Mouse (Mus musculus): ENCODE measurements around the gene Zfp184. TPM values are rescaled to one million over a fixed set of nuclear protein-coding genes. Genes with fewer than 3 reads are reported as not detected.
"Not testable (repeated sequence)": the region's sequence is repeated elsewhere in the genome, so short reads cannot be mapped to it uniquely, and the experiment has no call there.

The Zfp184 gene
- 26.7 and 27.9 TPM in 2 replicates for polyA plus RNA-seq (2014; fragmentation: Nextera tagmentation; extraction: Ambion mirVana)

DNA sequence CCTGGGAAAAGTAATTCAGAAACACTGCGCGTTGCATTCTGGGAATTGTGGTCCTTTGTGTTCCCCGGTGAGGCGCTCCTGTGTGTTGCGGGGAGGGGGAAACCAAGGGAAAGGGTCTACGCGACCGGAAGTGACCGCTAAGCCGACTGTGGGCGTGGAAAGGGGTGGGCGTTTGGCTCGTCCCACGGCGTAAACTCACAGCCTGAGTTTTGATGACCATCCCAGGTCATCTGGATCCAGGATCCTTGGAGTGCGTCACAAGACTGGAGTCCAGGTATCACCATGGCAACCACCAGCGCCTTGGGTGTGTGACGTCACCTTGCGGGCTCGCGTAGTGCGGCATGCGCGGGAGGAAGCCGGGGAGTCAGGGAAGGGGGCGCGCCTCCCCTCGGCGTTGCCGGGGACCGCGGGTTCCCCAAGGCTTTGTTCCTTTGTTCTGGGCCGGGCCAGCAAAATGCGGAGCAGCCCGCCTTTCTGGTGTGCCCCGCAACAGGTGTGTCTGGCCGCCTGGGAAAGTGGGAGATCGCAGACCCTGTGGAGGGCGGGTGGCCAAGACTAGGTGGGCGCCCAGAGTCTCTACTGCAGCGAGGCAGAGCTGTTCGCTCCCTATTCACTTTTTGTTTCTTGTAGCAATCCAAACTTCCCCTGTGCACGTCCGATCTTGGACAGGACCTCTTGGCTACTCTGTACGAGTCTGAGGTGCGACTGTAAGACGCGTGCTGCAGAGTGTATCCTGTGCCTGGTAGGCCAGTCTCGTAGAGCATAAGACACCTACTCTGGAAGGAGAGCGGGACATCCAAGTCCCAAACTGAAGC is at the start of gene Zfp184:
TSS of gene Zfp184 (plus strand) at position 169 of the 815 bp plus-strand sequence.
- peak within 1 kb of the TSS; percentile 79 for H3K9ac ChIP-seq (ENCODE audit: low read length)
- no peaks in the 10 kb centered on the region for H3K27me3 ChIP-seq (ENCODE audit: control insufficient read depth, insufficient read depth, low read length)
- ATAC-seq (ENCODE audit: low FRiP score) (peak; percentile 96), DNase-seq (ENCODE audit: low spot score, missing footprints) (peak; percentile 99)
- H3K4me2 ChIP-seq: peak within 1 kb of the TSS; percentile 85
- peak within 1 kb of the TSS; percentile 50 for H3K27ac ChIP-seq (ENCODE audit: low read depth, low read length)
- no peaks in the 10 kb centered on the region for H3K9me3 ChIP-seq (ENCODE audit: control insufficient read depth, low read length)
- WGBS: under 1% methylated on average over 50 of the region's 50 CpGs
- H3K36me3 ChIP-seq (ENCODE audit: control insufficient read depth, insufficient read depth, low read length): peaks cover 5% of the 10 kb centered on the region; the same call in 1 of the 2 replicates
- peaks cover 13% of the 10 kb centered on the region for H3K4me1 ChIP-seq (ENCODE audit: control insufficient read depth, insufficient read depth, low read length)
- peak within 1 kb of the TSS; percentile 78 for H3K4me3 ChIP-seq (ENCODE audit: low read depth, low read length)

DNA sequence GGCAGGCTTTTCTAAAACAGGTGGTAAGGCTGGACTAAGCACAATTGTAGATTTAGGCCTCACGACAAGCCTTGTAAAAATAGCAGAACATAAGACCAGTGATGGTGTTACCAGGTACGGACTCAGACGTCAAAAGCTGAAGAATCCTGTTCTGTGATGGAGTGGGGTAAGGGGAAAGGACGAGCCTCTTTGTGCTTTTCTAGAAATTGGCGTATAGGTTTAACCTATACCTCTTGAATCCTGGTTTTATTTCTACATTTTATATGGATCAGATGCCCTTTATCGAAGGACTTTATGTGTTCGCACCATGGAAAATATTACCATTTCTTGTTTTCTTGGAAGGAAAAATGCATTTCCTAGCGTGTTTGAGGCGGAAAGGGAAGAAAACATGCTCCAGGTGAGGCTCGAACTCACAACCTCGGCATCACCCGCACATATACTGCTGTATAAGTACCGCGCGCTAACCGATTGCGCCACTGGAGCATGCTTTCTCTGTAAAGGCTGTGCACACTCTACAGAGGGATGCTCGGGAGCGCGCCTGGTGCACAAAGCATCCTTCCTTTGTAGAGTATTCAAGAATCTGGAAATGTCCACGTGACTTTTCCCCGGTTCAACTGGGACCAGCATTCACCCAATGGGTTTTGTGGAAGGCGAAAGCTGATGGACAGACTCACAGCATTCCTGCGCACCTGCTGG is 48.2 kb upstream of the Zfp184 start:
- Histone ChIP-seq H3K4me3 (ENCODE audit: low read depth, low read length) (peak overlapping the region; percentile 58), H3K4me1 (ENCODE audit: control insufficient read depth, insufficient read depth, low read length) (no peaks in the 10 kb centered on the region; the same call in 1 of the 2 replicates), H3K9ac (ENCODE audit: low read length) (peak overlapping the region; percentile 72), H3K4me2 (peak overlapping the region; percentile 59), H3K27ac (ENCODE audit: low read depth, low read length) (no peak overlapping the region; the same call in 1 of the 2 replicates), H3K36me3 (ENCODE audit: control insufficient read depth, insufficient read depth, low read length) (no peaks in the 10 kb centered on the region), H3K9me3 (ENCODE audit: control insufficient read depth, low read length) (no peaks in the 10 kb centered on the region), H3K27me3 (ENCODE audit: control insufficient read depth, insufficient read depth, low read length) (no peaks in the 10 kb centered on the region)
- DNase-seq (ENCODE audit: low spot score, missing footprints) (peak; percentile 99), ATAC-seq (ENCODE audit: low FRiP score) (peak; percentile 97)
- WGBS: 4% methylated on average over 24 of the region's 24 CpGs

DNA sequence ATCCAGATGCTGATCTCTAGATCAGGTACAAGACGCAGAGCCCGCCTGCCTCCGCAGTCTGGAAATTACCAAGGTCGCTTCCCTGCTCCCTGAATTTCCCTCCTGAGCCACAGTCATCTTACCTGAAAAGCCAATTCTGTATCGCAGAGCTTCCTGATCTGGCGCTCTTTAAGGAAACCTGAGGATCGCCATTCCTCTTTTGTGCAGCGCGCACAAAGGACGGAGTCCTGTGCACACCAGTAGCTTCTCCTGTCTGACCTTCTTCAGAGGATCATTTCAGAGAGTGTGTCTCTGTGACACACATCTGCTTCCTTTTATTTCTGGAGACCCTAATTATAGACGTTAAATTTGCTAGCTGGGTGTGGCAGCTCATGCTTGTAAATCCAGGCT is 47.7 kb upstream of the Zfp184 start:
- ATAC-seq (ENCODE audit: low FRiP score) (peak; percentile 65), DNase-seq (ENCODE audit: low spot score, missing footprints) (no peak)
- H3K27me3 ChIP-seq (ENCODE audit: control insufficient read depth, insufficient read depth, low read length): no peaks in the 10 kb centered on the region
- no peaks in the 10 kb centered on the region for H3K36me3 ChIP-seq (ENCODE audit: control insufficient read depth, insufficient read depth, low read length)
- H3K4me1 ChIP-seq (ENCODE audit: control insufficient read depth, insufficient read depth, low read length): no peaks in the 10 kb centered on the region; the same call in 1 of the 2 replicates
- H3K9ac ChIP-seq (ENCODE audit: low read length): peak overlapping the region; percentile 72
- H3K9me3 ChIP-seq (ENCODE audit: control insufficient read depth, low read length): no peaks in the 10 kb centered on the region
- WGBS: under 1% methylated on average over 11 of the region's 11 CpGs
- H3K4me2 ChIP-seq: peak overlapping the region; percentile 59
- H3K4me3 ChIP-seq (ENCODE audit: low read depth, low read length): peak overlapping the region; percentile 58
- no peak overlapping the region; the same call in 1 of the 2 replicates for H3K27ac ChIP-seq (ENCODE audit: low read depth, low read length)

DNA sequence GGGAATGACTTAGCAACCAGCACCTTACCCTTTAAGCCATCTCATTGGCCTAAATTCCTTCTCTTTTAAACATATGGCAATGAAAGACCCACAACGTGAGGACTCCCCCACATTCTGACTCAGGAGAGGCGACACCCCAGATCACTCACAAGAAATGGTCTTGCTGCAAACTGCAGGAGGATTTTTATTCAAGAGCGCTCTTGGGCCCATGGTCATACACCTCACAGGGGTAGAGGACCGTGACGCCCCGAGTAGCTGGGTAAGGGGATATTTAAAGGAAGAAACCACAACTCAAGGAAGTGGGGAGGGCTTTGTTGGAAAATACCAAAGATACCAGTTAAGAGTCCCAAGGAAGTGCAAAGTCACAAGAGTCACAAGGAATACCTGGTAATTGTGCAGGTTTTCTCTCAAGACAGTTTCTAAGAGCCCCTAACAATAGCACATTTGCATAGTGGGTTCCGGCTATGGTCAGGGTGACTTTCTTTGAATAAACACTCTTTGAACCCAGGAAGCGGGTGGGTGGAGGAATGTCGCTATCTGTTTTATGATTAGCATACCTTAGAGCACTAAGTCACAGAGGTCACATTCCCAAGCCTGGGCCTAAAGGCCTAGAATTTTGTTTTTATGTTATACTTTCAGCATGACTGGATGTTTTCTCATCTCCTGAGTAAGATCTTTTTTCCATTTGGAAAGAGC is 43.9 kb upstream of the Zfp184 start:
- 93% methylated on average over 9 of the region's 9 CpGs for WGBS
- not testable (repeated sequence) for H3K9ac ChIP-seq (ENCODE audit: low read length); H3K36me3 ChIP-seq (ENCODE audit: control insufficient read depth, insufficient read depth, low read length); ATAC-seq (ENCODE audit: low FRiP score); H3K27me3 ChIP-seq (ENCODE audit: control insufficient read depth, insufficient read depth, low read length); H3K27ac ChIP-seq (ENCODE audit: low read depth, low read length); H3K9me3 ChIP-seq (ENCODE audit: control insufficient read depth, low read length); H3K4me1 ChIP-seq (ENCODE audit: control insufficient read depth, insufficient read depth, low read length); H3K4me3 ChIP-seq (ENCODE audit: low read depth, low read length); H3K4me2 ChIP-seq
- DNase-seq (ENCODE audit: low spot score, missing footprints): peak; percentile 6

DNA sequence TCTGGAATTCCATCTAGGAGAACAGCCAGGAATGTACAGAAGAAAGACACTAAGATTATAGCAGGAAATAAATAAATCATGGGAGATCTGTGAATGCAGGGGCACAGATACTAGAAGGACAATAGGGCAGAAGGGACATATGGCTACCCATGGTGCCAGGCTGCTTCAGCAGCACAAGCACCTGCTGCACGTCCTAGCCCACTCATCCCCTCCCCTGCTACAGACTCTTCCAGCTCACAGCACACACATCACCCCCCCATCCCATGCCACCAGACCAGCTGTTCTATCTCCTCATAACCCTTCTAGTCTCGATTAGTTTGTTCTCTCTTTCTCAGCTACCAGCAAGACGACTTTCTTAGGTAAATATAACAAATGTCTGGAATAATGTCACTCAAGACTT is 41.4 kb upstream of the Zfp184 start:
- Histone ChIP-seq H3K27me3 (ENCODE audit: control insufficient read depth, insufficient read depth, low read length) (no peaks in the 10 kb centered on the region; the same call in 1 of the 2 replicates), H3K4me3 (ENCODE audit: low read depth, low read length) (no peak overlapping the region), H3K36me3 (ENCODE audit: control insufficient read depth, insufficient read depth, low read length) (no peaks in the 10 kb centered on the region), H3K27ac (ENCODE audit: low read depth, low read length) (no peak overlapping the region), H3K4me1 (ENCODE audit: control insufficient read depth, insufficient read depth, low read length) (peaks cover 2% of the 10 kb centered on the region; the same call in 1 of the 2 replicates), H3K9me3 (ENCODE audit: control insufficient read depth, low read length) (no peaks in the 10 kb centered on the region), H3K9ac (ENCODE audit: low read length) (no peak overlapping the region), H3K4me2 (no peak overlapping the region)
- ATAC-seq (ENCODE audit: low FRiP score): no peak
- 62% methylated on average over 3 of the region's 3 CpGs for WGBS
- no peak for DNase-seq (ENCODE audit: low spot score, missing footprints)

DNA sequence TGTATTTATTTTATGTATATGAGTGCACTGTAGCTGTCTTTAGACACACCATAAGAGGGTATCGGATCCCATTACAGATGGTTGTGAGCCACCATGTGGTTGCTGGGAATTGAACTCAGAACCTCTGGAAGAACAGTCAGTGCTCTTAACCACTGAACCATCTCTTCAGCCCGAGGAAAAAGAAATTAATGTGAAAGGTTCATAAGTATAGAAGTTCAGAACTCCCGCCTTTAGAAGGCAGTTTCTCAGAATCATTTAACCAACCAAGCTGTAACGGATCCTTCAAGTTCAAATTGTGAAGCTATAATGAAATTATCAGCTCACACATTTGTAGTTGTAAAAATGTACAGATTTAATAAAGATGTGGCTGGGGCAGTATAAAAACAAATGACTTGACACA is 40.8 kb upstream of the Zfp184 start:
- not testable (repeated sequence) for H3K4me1 ChIP-seq (ENCODE audit: control insufficient read depth, insufficient read depth, low read length); H3K4me2 ChIP-seq; H3K27me3 ChIP-seq (ENCODE audit: control insufficient read depth, insufficient read depth, low read length); ATAC-seq (ENCODE audit: low FRiP score); H3K9me3 ChIP-seq (ENCODE audit: control insufficient read depth, low read length); H3K9ac ChIP-seq (ENCODE audit: low read length); H3K27ac ChIP-seq (ENCODE audit: low read depth, low read length); H3K36me3 ChIP-seq (ENCODE audit: control insufficient read depth, insufficient read depth, low read length); H3K4me3 ChIP-seq (ENCODE audit: low read depth, low read length); DNase-seq (ENCODE audit: low spot score, missing footprints)
- WGBS: 75% methylated on average over 4 of the region's 4 CpGs

DNA sequence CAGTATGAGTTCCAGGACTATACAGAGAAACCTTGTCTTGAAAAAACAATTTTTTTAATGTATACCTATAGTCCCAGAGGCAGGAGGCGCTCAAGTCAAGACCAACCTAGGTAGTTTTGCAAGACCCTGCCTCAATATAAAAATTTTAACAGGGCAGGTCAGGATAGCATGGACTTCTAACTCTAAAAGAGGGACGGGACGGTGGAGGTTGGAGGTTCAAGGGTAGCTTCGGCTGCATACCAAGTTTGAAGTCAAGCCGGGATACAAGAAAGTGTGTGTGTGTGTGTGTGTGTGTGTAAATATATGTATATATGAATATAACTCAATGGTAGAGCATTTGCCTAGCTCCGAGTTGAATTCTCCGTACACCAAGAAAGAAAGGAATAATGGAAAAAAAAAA is 38.6 kb upstream of the Zfp184 start:
- no peak overlapping the region for H3K9ac ChIP-seq (ENCODE audit: low read length)
- DNase-seq (ENCODE audit: low spot score, missing footprints): no peak
- H3K27ac ChIP-seq (ENCODE audit: low read depth, low read length): no peak overlapping the region
- H3K27me3 ChIP-seq (ENCODE audit: control insufficient read depth, insufficient read depth, low read length): no peaks in the 10 kb centered on the region; the same call in 1 of the 2 replicates
- H3K36me3 ChIP-seq (ENCODE audit: control insufficient read depth, insufficient read depth, low read length): no peaks in the 10 kb centered on the region
- H3K4me3 ChIP-seq (ENCODE audit: low read depth, low read length): no peak overlapping the region
- H3K4me1 ChIP-seq (ENCODE audit: control insufficient read depth, insufficient read depth, low read length): peaks cover 2% of the 10 kb centered on the region; the same call in 1 of the 2 replicates
- H3K9me3 ChIP-seq (ENCODE audit: control insufficient read depth, low read length): no peaks in the 10 kb centered on the region
- H3K4me2 ChIP-seq: no peak overlapping the region
- no peak for ATAC-seq (ENCODE audit: low FRiP score)
- WGBS: 29% methylated on average over 7 of the region's 7 CpGs

DNA sequence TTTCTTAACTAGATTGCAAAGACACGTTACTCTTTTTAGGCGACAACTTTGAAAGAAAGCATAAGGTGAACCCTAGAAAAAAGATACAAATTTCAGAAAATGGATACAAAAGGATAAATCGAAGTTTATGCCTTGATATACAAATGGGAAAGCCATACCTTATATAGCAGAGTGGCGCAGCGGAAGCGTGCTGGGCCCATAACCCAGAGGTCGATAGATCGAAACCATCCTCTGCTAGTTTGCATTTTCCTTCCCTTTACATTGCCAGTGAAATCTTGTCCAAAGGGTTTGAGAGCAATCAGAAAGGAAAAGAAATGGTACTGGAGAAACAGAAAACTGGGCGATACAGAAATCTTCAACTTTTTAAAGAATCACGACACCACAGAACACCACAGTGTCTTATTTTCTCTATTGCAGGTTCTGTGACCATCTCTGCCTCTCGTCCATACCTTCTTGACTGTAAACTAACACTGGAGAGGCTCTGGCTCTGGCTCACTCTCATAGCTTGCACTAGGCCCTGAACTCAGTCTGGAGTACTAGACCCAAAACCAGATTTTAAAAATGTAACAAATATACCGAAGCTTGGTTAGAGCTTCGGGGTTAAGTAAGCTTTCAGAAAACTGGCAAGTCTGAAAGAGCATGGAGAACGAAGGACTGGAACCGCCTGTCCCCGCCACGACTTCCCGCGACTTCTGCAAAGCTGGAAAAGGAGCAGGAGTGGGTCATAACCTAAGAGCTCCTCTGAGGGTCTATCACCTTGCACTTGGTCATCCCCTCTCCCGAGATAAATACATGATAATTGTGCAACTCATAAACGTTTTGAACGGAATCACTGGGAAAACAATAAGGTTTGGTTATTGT is 37.7 kb upstream of the Zfp184 start:
- peak overlapping the region; percentile 39 for H3K4me2 ChIP-seq
- peaks cover 2% of the 10 kb centered on the region; the same call in 1 of the 2 replicates for H3K4me1 ChIP-seq (ENCODE audit: control insufficient read depth, insufficient read depth, low read length)
- H3K27me3 ChIP-seq (ENCODE audit: control insufficient read depth, insufficient read depth, low read length): no peaks in the 10 kb centered on the region; the same call in 1 of the 2 replicates
- ATAC-seq (ENCODE audit: low FRiP score): no peak
- H3K4me3 ChIP-seq (ENCODE audit: low read depth, low read length): peak overlapping the region; percentile 20
- H3K27ac ChIP-seq (ENCODE audit: low read depth, low read length): no peak overlapping the region
- DNase-seq (ENCODE audit: low spot score, missing footprints): peak; percentile 93
- no peaks in the 10 kb centered on the region for H3K9me3 ChIP-seq (ENCODE audit: control insufficient read depth, low read length)
- 2% methylated on average over 22 of the region's 22 CpGs for WGBS
- no peaks in the 10 kb centered on the region for H3K36me3 ChIP-seq (ENCODE audit: control insufficient read depth, insufficient read depth, low read length)
- peak overlapping the region; percentile 20; the same call in 1 of the 2 replicates for H3K9ac ChIP-seq (ENCODE audit: low read length)
